Mouse (Mus musculus) CD8-positive naive resting alpha-beta T cell, adult 2 months (primary cell): ENCODE results near the gene Cemip2.
"Not testable (repeated sequence)": the region's sequence is repeated elsewhere in the genome, so short reads cannot be mapped to it uniquely, and the experiment has no call there.

Experiments
- DNase-seq, 2 experiments: peaks; one replicate each; pipeline ENCODE4 v3.0.0; 2022; ENCODE audit warnings: low read depth in 2 of 2, low spot score in 2 of 2

Cemip2 gene

DNA sequence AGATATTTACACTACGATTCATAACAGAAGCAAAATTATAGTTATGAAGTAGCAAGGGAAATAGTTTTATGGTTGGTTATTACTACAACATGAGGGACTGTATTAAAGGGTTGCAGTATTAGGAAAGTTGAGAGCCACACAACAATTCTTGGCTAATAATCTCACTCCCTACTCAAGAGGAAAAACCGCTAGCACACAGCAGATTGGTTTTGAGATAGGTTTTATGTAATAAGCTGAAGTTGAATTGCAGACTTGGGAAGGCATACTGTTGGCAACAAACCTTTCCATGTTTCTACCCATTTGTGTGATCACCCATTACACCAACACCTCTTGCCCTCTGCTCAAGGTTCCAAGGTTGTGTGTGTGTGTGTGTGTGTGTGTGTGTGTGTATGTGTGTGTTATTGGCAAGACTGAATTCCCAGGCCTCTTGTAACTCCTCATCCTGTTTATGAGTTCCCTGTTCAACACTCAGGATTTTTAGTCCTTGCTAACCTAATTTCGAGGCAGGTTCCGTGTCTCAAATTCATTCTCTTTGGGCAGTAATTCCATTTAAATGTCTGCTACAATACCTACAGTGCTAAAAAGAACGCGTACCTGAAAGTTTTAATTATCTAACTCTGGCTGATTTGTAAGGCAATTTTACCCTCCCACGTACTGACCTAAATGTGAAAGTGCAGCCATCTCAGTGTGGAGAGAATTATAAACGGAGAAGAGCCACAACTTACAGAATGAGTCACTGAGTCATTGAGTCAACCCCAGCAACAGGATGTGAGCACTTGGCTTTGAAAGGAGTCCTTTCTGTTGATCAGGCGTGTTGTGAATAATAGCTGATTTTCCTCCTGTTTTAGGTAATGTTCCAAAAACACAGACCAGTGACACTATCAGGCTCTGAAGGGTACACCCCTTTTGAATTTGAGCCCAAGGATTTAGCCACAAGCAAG is 85.1 kb downstream of the Cemip2 start:
- DNase-seq: no peak

DNA sequence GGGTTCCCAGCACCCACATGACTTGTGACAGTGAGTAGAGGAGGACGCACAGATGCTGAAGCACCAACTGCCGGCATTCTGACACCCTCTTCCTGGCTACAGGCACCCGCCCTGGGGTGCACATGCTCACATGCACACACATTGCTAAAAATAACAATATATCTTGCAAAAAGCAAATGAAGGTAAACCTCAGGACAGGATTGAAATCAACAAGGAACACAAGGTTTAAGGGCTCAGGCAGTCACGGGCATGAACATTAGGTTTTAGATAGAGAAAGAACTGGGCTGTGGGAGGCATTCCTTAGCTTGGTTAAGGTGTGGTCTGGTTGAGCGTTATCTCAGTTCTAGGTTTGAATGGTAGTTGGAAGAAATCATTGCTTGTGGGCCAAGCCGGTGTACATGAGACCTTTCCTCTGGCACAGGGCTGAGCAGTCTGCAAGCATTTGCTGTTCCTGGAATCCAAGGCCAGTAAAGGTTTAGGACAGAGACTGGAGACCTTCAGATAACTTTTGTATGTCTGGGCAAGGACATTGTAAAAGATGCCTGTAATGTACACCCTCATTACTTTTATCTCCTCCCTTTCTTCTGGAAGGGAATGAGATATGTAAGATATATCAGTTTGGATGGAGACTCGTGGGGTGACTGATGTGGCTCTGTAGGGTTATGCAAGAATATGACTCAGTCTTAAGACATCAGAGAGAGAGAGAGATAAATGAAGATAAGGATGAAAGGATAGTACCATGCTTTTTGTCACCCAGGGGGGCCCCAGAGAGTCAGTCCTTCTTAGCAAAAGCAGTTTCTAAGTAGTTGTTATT is 87.3 kb downstream of the Cemip2 start:
- DNase-seq: no peak

DNA sequence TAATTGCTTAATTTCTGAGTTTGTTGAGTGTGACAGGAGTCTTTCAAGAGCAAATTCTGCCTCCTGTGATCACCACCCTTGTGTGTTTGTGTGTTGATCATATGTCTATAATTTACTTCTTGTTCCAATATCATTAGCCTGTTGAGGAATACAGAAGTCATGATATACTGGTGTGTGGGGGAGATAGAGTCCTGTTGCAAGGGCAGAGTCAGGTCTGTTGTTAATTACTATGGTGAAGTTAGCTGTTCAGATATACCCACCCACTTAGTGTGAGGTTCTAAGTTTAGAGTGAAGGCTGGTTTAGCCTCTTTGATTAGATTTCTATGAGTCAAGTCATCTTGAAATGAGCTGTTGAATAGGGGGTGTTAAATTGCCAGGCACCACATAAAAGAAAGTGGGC is 88.0 kb downstream of the Cemip2 start:
- no peak for DNase-seq

DNA sequence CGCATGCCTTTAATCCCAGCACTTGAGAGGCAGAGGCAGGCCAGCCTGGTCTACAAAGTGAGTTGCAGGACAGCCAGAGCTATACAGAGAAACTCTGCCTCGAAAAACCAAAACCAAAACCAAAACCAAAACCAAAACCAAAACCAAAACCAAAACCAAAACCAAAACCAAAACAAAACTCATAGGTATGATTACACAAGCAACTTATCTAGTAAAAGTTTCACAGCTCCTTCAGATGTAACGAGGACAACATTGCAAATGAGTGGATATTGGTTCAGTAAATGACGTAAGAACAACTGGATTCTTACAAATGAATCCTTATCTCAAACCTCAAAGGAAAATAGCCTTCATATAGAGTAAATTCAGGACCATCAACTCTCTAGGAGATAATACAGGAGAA is 88.6 kb downstream of the Cemip2 start:
- DNase-seq: not testable (repeated sequence)

DNA sequence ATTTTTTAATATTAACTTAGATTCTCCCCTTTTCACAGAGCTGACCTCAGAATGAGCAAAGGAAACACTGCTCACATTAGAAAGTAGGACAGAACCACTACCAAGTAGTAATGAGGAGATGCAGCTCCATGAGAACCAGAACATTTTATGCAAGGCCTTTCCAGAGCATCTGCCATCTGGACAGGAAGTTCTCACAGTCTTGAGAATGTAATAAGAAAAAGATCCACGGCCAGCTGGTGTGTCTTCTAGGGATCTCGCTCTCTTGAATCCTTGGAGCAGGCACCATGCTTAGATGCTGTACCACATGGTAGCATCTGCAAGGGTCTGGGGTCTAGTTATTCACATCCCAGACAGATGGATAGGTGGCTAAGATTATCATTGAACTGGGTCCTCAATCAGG is 90.3 kb downstream of the Cemip2 start:
- no peak for DNase-seq

DNA sequence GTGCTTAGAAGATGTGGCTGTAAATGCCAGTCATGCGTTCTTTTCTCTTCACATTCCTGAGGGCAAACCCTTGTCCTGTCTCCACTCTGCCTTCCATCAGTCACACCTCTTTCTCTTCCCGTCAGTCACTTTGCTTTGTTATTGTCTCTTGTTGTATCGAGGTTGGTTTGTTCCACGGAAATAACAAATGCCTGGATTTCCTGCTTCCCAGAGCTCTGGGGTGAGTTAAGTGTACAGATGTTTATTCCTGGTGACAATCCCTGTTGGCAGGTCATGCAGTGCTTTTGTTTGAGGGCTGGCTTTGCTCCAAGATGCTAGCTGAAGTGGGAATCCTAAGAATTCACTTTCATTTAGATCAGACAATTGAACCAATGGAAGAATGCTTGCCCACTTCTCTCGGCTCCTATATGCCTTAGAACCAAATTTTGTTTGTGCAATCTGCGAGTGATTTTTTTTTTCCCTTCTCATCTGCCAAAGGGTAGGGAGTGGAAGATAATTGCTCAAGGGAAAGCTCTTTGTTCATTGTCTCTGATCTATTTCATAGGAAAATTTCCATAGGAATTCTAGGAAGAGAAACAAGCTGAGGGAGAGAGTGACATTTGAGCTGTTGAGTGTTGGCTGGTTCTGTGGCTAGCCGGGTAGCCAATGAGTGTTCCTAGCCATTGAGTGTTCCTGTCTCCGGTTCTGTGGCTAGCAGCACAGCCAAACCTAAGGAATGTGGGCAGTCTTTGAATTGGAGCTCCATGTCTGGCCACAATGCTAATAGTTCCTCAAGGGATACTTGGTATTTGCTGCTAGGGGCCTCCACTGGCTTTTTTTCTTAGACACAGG is 104.2 kb downstream of the Cemip2 start:
- DNase-seq: no peak

DNA sequence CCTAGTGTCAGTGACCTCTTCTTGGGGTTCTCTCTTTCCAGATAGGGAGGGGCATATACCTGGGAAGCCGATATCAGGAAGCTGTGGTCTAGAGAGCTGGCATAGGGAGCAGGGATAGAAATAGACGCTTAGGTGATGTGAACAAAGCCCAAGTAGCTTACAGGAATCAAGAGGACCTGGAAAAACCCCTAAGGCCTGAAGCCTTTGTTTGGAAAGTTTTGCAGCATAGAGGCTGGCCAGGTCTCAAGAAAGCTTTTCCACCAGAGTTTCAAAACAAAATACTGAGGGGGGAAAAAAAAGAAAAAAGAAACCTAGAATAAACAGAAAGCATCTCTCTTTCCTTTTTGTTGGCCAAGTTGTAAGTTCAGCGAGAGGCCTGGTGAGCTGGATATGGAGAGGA is 104.9 kb downstream of the Cemip2 start:
- no peak for DNase-seq

DNA sequence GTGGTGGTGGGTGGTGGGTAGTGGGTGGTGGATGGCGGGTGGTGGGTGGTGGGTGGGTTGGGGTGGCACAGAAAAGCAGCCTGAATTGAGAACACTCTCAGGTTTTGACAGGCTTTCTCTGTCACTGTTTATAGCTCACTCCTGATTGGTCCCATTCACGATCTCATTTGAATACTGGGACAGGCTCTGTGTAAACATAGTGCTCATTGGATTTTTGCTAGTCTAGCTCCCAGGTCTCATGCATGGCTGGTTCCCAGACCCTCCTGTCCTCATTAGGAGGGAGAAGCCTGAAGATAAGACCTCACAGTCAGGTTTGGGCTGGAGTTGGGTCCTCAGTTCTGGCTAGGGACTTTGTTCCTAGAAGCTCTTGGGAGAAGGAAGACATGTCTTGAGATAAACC is 105.8 kb downstream of the Cemip2 start:
- no peak for DNase-seq

DNA sequence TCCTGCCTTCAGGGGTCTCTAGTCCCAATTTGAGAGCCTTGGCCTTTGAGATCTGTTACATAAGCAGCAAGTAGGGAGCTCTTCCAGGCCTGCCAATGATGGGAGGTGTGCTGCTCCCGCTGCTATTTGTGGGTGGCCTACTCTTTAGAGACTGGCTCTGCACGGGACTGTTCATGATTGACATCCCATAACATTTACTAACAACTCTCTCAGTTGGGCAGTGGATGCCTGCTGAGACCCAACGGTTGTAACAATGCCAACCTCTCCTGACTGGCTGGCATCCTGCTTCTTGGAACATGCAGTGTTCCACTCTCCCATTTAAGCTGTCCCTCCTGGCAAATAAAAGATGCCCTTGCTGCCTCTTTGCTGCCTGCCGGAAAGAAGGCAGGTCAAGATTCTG is 106.2 kb downstream of the Cemip2 start:
- DNase-seq: no peak

DNA sequence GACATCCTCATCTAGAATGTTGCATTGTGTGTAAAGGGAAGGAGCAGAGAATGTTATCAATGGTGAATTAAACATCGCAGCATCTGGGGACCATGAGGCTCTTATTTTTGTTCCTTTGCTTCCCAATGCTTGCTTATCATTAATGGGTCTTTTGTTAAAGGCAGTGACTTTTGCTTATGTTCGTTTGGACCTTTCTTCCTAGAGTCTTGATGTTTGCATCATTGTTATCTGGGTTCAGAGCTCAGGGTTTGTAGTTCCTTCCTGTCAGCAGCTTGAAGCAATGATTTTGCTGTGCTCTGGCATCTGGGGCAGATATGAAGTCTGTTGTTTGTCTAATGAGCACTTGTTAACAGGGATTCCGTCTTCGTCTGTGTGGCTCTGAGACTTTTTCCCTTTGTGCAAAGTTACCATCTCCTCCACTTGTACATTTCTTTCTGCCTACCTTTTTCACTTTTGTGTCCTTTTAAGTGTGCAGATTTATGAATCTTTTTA is 108.1 kb downstream of the Cemip2 start:
- no peak for DNase-seq

DNA sequence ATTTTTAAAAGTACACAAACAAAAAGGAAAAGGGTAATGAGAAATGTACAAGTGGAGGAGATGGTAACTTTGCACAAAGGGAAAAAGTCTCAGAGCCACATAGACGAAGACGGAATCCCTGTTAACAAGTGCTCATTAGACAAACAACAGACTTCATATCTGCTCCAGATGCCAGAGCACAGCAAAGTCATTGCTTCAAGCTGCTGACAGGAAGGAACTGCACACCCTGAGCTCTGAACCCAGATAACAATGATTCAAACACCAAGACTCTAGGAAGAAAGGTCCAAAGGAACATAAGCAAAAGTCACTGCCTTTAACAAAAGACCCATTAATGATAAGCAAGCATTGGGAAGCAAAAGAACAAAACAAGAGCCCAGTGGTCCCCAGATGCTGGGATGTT is 112.6 kb downstream of the Cemip2 start:
- no peak for DNase-seq

DNA sequence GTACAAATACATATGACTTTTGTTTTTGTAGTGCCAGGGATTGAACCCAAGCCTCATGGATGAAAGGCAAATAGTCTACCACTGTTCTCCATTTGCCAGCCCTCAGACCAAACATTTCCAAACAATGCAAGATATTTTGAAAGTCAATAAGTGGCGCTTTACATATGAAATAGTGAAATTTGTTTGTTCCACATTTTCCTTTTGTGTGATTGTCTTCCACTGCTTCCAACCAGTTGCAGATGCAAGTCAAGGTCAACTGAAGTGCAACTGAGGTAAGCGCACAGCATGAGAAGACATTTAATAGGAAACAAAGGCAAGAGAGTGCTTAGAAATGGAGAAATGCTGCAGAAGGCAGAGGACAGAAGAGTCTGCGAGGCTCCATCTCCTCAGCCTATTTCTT is 116.7 kb downstream of the Cemip2 start:
- no peak for DNase-seq

DNA sequence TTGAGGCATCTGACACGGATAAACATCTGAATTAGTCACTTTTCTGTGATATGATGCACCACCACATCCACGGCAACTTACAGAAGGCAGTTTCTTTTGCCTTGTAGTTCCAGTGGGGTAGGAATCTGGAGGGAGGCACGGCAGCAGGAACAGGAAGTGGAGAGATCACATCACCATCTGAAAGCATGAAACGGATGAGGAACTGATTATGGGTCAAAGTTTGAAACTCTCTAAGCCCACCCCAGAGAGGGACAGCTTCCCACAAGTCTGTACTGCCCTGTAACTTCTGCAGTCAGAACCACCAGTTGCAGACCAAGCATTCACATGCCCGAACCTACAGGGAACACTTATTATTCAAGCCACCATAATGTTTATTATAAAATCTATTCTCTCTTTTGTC is 117.4 kb downstream of the Cemip2 start:
- no peak for DNase-seq

DNA sequence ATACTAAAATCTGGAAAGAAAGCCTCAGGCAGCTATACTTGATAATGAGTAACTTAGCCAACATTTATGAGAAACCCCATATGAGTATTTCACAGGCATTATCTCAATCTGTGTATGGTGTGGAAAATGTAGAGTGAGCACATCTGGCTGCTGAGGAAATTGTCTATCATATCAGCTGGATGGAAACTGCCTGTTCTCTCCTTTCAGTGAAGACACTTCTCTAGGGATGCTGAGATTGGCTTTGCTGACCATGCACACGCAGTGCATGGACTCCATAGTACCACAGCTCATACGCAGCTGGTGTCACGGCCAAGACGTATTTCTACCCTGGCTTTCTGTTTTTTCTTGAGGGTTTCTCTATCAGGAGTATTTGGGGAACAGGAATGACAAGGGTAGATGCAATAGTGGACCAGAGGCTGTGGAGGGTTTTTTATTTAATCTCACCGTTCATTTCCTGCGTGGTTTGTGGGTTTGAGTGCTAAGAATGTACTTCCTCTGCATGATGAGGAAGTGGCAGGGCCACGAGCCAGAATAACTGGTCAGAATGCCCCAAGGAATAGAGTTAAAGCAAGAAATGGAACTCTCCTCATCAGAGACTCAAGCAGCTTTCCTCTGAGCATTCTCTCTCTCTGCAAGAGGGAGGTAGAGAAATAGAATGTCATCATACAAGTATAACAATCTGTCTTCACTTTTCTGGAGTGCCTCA is 119.1 kb downstream of the Cemip2 start:
- DNase-seq: no peak

DNA sequence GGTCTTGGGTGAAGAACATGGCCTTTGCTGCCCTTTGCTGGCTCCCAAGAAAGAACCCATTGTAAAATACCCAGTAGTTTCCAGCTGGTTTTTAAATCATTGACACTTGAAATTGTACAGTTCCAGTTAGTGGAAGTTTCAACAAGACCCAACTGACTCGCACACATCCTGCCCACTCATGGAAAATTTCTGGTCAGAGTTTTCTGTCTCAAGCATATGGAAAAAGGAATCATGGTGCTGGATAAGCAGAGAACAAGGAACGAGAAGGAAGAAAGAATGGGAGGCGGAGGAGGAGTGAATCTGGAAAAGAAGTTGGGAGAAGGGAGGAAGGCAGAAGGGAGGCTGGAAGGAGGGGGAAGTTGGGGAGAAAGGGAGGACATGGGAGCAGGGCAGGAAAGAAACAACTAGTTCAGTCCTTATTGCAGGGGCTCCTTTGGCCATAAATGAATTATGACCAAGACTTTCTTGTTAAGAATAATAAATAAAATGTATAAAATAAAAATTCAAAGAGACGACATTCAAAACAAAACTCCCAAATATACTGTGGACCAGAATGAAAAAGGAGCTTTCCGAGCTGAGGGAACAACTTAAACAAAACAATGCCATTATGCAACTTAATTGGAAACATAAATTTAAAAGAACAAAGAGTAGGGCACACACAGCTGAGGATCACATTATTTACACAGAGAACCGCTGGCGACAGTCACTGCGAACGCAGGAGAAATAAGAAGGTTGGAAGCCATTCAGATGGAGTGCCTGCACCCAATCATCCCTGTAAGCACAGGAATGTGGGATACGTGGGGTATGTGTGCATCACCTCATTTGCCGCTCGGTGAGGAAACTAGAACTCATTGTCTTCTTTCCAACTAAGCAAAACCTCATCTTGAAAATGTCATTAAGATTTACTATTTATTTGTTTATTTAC is 120.1 kb downstream of the Cemip2 start:
- DNase-seq: no peak
